In the genomic region with DNA sequence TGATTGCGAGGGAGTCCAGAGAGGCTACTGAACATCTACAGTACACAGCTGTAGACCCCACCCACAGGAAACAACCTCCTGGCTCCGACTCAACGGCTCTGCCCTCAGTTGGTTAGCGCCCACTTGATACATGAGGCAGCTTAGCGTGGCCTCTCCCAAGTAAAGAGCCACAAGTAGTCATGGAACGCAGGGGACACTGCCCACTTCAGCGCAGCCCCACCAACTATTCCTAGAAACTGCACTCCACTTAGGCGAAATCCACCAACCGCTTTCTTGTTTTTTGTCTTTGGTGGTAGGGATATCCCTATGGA, we compare ENCODE assay signal across 9 mouse cellular contexts. TPM values are rescaled to one million over a fixed set of nuclear protein-coding genes. Genes with fewer than 3 reads are reported as not detected.
DNase-seq lines count a peak whose midpoint lies in the region; ATAC-seq and TF ChIP-seq lines count a peak whose summit lies in the region.
"Had no signal": no experiment of that assay in that cellular context is flagged by ENCODE, and none has a peak within 500 bp of the region (broad histone marks: within the 10 kb centered on the region; RNA-seq: fewer than 3 reads in every experiment).

No protein-coding gene starts in this region.

- H3K36me3 ChIP-seq in forebrain, embryonic 14.5 days (ENCODE audit: control insufficient read depth, insufficient read depth, low read length), result peaks cover 16% of the 10 kb centered on the region
- H3K36me3 ChIP-seq in lung, postnatal 0 days (ENCODE audit: insufficient read depth, low read length), result no peaks in the 10 kb centered on the region; the same call in 1 of the 2 replicates

- H3K9me3 ChIP-seq in forebrain, embryonic 14.5 days (replicated peaks; ENCODE audit: control insufficient read depth, low read length), result no peaks in the 10 kb centered on the region; the same call in 1 of the 2 replicates
- no peaks in the 10 kb centered on the region for H3K9me3 ChIP-seq in lung, postnatal 0 days (ENCODE audit: low read length)

- 39% methylated on average over 9 of the region's 9 CpGs for WGBS in forebrain, embryonic 14.5 days
- 6% methylated on average over 9 of the region's 9 CpGs for WGBS in lung, postnatal 0 days

- peak overlapping the region; percentile 99 for H3K4me2 ChIP-seq in forebrain, embryonic 14.5 days (ENCODE audit: low read length)
- peak overlapping the region; percentile 97 for H3K4me2 ChIP-seq in lung, postnatal 0 days (replicated peaks; ENCODE audit: low read depth, low read length)

- peak; percentile 98 for DNase-seq in heart, adult 11 months
- no peak for DNase-seq in heart, postnatal 25 days (ENCODE audit: low spot score)
- DNase-seq in forebrain, embryonic 14.5 days (ENCODE audit: low spot score), result no peak
- DNase-seq in kidney, adult 9 months, result peak; percentile 72
- DNase-seq in lung, postnatal 0 days (ENCODE audit: low spot score), result peak; percentile 77
- DNase-seq in spleen, postnatal 4 days (ENCODE audit: low spot score in 2 of 2), result peak; percentile 67 to 79
- DNase-seq in left cerebral cortex, postnatal 36 days (ENCODE audit: low spot score in 2 of 2), result no peak
- DNase-seq in right cerebral cortex, postnatal 14 days, result no peak

- peak overlapping the region; percentile 77 for H3K4me3 ChIP-seq in forebrain, embryonic 14.5 days (ENCODE audit: low read depth, low read length)
- H3K4me3 ChIP-seq in lung, postnatal 0 days (ENCODE audit: low read depth, low read length), result peak overlapping the region; percentile 69

- peak overlapping the region; percentile 84 for H3K9ac ChIP-seq in forebrain, embryonic 14.5 days (ENCODE audit: low read length)
- H3K9ac ChIP-seq in lung, postnatal 0 days (replicated peaks; ENCODE audit: low read depth), result no peak overlapping the region

- H3K4me1 ChIP-seq in forebrain, embryonic 14.5 days (ENCODE audit: control insufficient read depth, insufficient read depth, low read length), result peaks cover 18% of the 10 kb centered on the region
- H3K4me1 ChIP-seq in lung, postnatal 0 days (ENCODE audit: insufficient read depth, low read depth, low read length), result peaks cover 11% of the 10 kb centered on the region; the same call in 1 of the 2 replicates

- peak; percentile 40; the same call in 1 of the 2 replicates for TF ChIP-seq EP300 in lung, postnatal 0 days (IDR thresholded peaks at IDR 0.05)

- no peak for TF ChIP-seq CTCF in lung, postnatal 0 days (IDR thresholded peaks at IDR 0.05)

- no peaks in the 10 kb centered on the region for H3K27me3 ChIP-seq in forebrain, embryonic 14.5 days (replicated peaks; ENCODE audit: control insufficient read depth, insufficient read depth, low read length)
- H3K27me3 ChIP-seq in lung, postnatal 0 days (replicated peaks; ENCODE audit: insufficient read depth, low read length), result no peaks in the 10 kb centered on the region
- H3K27me3 ChIP-seq: Patski had no signal

- ATAC-seq in forebrain, embryonic 14.5 days, result no peak
- ATAC-seq in lung, postnatal 0 days, result peak; percentile 17

- intact Hi-C loops in heart, postnatal 25 days (cut with DNase I), result loop anchor here (5.0 kb wide), 1 partner anchor 75 kb away; a partner anchor contains a TSS
- intact Hi-C loops in left cerebral cortex, postnatal 36 days (cut with DNase I), result loop anchor here (5.0 kb wide), 1 partner anchor 75 kb away; a partner anchor contains a TSS

- no peak overlapping the region for H3K27ac ChIP-seq in forebrain, embryonic 14.5 days (ENCODE audit: low read depth, low read length)
- H3K27ac ChIP-seq in lung, postnatal 0 days (ENCODE audit: low read length), result 0 out of 2 replicates have a peak overlapping the region, but pooled peaks have one; percentile 77

RNA-seq across cellular contexts. Expression of a gene that starts 0.9 kb away (rescaled TPM):
- 10 to 100 TPM; 36.0 to 37.9 TPM for total RNA-seq in heart, postnatal 25 days (2021)
- polyA plus RNA-seq in forebrain, embryonic 14.5 days (2014; fragmentation: Nextera tagmentation; extraction: Ambion mirVana), result 10.5 and 13.3 TPM in 2 replicates
- polyA plus RNA-seq in lung, postnatal 0 days (2015; fragmentation: Nextera tagmentation; extraction: Ambion mirVana), result 17.5 and 19.7 TPM in 2 replicates
- 10 to 100 TPM; 32.9 to 36.0 TPM for total RNA-seq in left cerebral cortex, postnatal 36 days (2021)

RNA-seq across cellular contexts. Expression of a gene that starts 1.2 kb away (rescaled TPM):
- total RNA-seq in heart, postnatal 25 days (2021), result not detected
- polyA plus RNA-seq in forebrain, embryonic 14.5 days (2014; fragmentation: Nextera tagmentation; extraction: Ambion mirVana), result 2.0 and 2.4 TPM in 2 replicates
- polyA plus RNA-seq in lung, postnatal 0 days (2015; fragmentation: Nextera tagmentation; extraction: Ambion mirVana), result 1.7 and 2.0 TPM in 2 replicates
- 1 to 10 TPM in 1 of 2 experiments, under 1 TPM in 1; 0.81 to 1.1 TPM for total RNA-seq in left cerebral cortex, postnatal 36 days (2021)

RNA-seq across cellular contexts. Expression of a gene that starts 24.8 kb away (rescaled TPM):
- total RNA-seq in heart, postnatal 25 days (2021), result 10 to 100 TPM; 15.4 to 18.7 TPM
- 15.9 and 18.3 TPM in 2 replicates for polyA plus RNA-seq in forebrain, embryonic 14.5 days (2014; fragmentation: Nextera tagmentation; extraction: Ambion mirVana)
- polyA plus RNA-seq in lung, postnatal 0 days (2015; fragmentation: Nextera tagmentation; extraction: Ambion mirVana), result 9.9 and 10.0 TPM in 2 replicates
- total RNA-seq in left cerebral cortex, postnatal 36 days (2021), result 10 to 100 TPM; 35.7 to 36.3 TPM

RNA-seq across cellular contexts. Expression of a gene that starts 25.0 kb away (rescaled TPM):
- total RNA-seq in heart, postnatal 25 days (2021), result 10 to 100 TPM; 20.1 to 21.4 TPM
- 26.9 and 33.1 TPM in 2 replicates for polyA plus RNA-seq in forebrain, embryonic 14.5 days (2014; fragmentation: Nextera tagmentation; extraction: Ambion mirVana)
- 24.9 and 25.4 TPM in 2 replicates for polyA plus RNA-seq in lung, postnatal 0 days (2015; fragmentation: Nextera tagmentation; extraction: Ambion mirVana)
- 10 to 100 TPM; 36.9 to 43.1 TPM for total RNA-seq in left cerebral cortex, postnatal 36 days (2021)

RNA-seq across cellular contexts. Expression of a gene that starts 46.5 kb away (rescaled TPM):
- not detected for total RNA-seq in heart, postnatal 25 days (2021)
- polyA plus RNA-seq in forebrain, embryonic 14.5 days (2014; fragmentation: Nextera tagmentation; extraction: Ambion mirVana), result 0.19 and 0.57 TPM in 2 replicates
- polyA plus RNA-seq in lung, postnatal 0 days (2015; fragmentation: Nextera tagmentation; extraction: Ambion mirVana), result 1.3 and 2.0 TPM in 2 replicates
- total RNA-seq in left cerebral cortex, postnatal 36 days (2021), result not detected

Comparison
In these comparisons a context has a peak if more than half of its experiments do, and no peak if none do; other contexts are left out.
1. DNase-seq: peak in heart, adult 11 months (single experiment), kidney, adult 9 months (single experiment), lung, postnatal 0 days (single experiment) and spleen, postnatal 4 days (2 of 2); none in heart, postnatal 25 days (single experiment), forebrain, embryonic 14.5 days (single experiment), left cerebral cortex, postnatal 36 days (0 of 2) and right cerebral cortex, postnatal 14 days (single experiment).